Mouse (Mus musculus): ENCODE measurements at regions not wholly inside any gene's neighbourhood (a gene's known extent, or its start where the extent isn't known, plus 50 kb on each side); places are given as distances from the start of the nearest gene placed in this dataset.

DNA sequence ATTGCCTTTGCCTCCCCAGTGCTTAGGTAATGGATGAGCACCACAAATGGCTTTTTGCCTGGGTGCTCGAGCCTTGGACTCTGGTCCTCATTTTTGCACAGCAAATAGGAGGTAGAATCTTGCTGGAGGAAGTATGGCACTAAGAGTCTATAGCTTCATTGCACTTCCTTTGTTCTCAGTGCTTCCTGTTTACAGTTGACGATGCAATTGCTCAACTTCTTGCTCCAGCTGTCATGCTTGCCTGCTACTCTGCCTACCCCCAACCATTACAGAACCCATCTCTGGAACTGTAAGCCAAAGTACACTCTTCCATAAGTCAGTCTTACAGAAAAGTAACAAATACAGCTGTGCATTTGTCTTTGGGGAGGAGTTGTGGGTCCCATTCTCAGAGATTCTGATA, 79.8 kb upstream of the Slc7a14 start:
- DNase-seq = no peak

DNA sequence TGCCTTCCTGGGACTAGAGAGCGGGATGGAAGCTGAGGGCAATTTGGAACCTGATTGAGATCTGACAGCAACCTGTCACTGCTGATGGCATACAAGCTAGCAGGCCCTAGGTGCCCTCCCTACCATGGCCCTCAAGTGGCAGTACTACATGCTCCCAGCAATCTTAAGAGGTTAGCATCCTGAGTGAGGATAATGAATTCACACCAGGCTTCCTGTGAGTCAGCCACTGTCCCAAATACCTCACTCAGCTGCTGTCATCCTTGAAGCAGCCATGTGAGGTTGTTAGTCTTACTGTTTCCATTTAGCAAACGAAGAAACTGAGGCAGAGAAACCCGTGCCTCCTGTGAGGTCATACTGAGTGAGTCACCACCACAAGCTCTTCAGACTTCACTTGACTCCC, 65.5 kb upstream of the Slc7a14 start:
- no peak for DNase-seq

DNA sequence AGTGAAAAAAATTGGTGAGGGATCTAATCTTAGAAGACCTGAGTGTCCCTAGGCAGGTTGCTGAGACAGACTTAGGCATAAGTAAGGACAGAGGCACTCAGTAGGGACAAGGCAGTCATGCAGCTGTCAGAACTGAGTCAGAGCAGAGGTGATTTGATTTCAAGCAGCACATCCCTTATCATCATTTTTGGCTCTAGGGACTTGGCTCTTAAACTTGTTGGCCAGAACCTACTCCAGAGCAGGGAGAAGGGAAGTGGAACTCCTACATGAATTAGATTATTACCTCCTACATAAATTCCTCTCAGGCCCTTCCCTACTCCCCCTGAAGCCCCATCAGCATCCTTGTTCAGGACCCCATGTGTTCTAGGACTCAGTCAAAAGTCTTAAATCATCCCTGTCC, 63.9 kb upstream of the Slc7a14 start:
- DNase-seq = no peak

DNA sequence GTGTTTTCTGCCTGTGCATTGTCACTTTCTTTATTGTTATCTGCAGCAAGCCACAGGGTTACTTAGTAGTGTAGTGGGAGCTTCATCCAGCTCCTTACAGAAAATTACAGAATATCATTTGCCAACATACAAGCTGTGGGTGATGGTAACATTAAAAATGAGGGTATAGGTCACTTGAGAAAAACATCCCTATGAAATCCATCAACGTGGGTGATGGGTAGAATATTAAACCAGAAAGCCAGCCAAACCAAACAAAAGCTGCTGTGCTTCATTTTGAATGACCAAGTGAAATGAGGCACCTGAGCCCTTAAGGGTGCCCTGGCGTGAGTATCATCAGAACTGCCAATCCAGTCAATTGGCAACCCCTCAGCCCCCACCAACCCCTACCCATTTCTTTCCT, 58.1 kb upstream of the Slc7a14 start:
- DNase-seq = no peak

Data from gastrocnemius, postnatal 10 days (tissue).